Mouse (Mus musculus): Measurements from ENCODE around the gene Rita1.

Rita1 gene

DNA sequence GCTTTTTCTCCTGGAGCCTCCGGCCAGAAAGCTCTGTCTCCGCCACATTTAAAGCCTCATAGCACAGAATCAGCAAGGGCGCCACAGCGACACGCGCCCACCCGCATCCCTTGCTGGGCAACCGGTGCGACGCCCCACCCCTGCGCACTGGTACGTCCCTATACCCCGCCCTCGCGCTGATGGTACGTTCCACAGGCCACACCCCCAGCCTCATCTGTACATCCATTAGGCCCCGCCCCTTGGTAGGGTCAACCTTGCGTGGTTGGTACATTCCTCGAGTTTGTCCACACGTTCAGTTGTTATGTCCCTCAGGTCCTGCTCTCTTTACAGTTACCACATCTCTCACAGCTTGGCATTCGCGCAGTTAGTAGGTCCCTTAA lies at the start of gene Rita1, which contains the start of gene Ddx54:
Gene Rita1 (minus strand): TSS at position 148 of the 380 bp plus-strand sequence.
Gene Ddx54 (plus strand): TSS at position 298 of the 380 bp plus-strand sequence.
- no peak for DNase-seq (ENCODE audit: low read depth, low spot score)

DNA sequence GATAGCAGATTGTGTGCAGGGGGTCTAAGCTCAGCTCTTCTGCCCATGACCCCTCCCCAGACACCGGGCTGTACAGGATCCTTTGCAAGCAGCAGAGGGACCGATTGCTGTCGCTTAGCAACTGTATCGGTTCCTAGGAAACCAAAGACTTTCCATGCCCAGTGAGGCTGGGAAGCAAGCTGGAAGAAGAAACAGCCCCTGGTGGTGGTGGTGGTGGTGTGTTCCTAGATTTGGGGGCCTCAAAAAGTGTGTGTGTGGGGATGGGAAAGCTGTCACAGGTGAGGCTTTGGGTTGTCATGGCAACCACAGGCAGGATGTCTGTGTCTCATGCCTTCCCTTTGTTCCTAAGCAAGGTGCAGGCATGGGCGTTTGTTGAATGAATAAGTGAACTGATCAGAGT lies 48.4 kb upstream of the Rita1 start:
- no peak for DNase-seq (ENCODE audit: low read depth, low spot score)

DNA sequence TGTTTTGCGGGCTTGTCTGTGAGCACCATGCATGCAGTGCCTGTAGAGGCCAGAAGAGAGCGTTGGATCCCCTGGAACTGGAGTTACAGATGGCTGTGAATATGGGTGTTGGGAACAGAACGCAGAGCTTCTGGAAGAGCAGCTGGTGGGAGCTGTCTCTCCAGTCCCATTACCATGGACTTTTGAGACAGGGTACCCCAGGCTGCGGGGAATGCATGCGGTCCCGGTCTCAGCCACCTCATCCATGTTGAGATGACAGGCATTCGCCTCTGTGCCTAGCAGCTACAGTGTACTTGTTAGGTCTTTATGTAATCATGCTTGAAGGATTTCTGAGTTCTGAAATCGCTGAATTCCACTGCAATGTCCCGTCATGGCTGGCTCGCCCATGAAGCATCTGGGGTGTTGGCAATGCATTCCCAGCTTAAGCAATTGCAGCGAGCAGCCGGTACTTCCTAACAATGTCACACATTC lies 43.9 kb upstream of the Rita1 start:
- DNase-seq (ENCODE audit: low read depth, low spot score), result no peak

DNA sequence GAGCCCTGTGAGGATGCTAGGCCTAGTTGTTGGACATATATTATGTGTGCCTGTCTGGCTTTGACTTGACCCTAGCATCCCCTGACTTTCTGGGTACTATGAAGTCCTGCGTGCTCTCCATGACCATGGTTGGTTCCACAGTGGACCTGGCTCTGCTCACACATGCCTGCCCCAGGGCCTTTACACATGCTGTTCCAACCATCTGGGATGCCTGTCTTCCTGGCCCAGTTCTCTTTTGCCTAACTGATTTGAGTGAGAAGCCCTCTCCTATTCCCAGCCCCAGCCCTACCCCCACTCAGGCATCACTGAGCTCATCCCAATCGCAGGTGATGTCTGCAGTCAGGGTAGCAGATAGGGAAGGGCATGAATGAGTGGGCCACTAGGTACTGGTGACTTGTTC lies 41.5 kb upstream of the Rita1 start:
- DNase-seq (ENCODE audit: low read depth, low spot score), result no peak

DNA sequence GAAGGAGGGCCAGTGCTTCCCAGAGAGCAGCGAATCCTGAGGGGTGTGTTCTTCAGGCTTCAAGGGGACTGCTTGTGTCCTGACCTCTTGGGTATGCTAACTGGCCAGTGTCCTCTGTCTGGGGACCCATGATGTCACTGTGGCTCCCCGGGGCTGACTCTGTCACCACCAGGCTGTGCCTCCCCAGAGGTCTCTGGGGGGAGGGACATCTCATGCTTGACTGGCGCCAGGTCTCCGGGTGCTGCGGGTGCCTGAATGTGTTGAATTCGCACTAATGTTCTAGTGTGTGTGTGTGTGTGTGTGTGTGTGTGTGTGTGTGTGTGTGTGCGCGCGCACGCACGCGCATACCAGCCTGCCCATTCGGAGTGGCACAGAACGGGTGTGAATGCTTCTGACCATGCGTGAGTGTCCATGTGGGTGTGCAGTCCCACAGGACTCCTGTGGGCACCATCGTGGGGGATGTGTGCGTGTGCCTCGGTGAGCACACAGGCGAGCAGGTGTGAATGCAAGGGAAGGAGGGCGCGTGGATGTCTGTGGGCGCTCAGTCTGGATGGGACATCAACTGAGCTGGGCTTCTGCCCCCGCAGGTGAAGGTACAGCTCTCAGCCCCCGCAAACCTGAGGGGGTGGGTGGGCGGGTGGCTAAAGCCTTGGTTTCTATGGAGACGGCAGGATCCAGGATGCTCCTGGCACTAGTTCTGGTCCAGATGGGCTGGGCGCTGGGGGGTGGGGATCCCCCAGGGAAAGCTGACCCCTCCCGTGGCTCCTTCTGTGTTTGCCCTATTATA lies 40.7 kb upstream of the Rita1 start:
- DNase-seq (ENCODE audit: low read depth, low spot score), result no peak

DNA sequence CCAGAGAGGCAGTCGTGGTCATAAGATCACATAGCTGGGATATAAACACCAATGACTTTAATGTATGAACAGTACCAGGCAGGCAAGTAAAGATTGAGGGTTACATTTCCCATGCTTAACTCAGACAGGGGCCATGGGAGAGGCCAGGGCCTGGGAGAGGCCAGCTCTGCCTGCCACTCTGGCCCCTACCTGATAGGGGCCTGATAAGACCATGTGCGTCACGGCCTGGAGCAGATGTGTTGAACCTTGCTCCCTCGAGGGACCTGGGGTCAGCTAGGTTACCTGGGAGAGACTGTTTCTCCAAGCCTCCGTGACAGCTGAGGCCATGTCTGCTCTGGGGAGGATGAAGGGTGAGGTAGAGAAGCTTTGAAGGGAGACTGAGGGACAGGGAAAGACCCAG lies 38.8 kb upstream of the Rita1 start:
- DNase-seq (ENCODE audit: low read depth, low spot score), result no peak

DNA sequence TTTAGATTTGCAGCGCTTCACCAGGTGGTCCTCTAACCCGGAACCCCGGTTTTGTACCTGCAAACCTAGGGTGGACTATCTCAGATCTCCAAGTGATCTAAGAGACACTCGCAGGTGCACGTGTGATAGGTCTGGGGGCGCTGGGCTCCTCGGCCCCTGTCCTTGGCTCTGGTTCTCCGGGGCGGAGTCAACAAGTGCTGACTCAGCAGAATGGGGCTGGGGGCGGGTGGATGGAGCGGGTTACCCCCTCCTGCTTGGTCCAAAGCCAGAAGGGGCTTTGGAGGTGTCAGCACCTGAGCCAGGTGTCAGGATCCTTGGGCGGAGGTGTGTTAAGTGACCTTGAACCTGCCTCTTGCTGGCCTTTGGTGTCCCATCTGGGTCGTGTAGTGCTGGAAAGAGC lies 37.5 kb upstream of the Rita1 start:
- no peak for DNase-seq (ENCODE audit: low read depth, low spot score)

DNA sequence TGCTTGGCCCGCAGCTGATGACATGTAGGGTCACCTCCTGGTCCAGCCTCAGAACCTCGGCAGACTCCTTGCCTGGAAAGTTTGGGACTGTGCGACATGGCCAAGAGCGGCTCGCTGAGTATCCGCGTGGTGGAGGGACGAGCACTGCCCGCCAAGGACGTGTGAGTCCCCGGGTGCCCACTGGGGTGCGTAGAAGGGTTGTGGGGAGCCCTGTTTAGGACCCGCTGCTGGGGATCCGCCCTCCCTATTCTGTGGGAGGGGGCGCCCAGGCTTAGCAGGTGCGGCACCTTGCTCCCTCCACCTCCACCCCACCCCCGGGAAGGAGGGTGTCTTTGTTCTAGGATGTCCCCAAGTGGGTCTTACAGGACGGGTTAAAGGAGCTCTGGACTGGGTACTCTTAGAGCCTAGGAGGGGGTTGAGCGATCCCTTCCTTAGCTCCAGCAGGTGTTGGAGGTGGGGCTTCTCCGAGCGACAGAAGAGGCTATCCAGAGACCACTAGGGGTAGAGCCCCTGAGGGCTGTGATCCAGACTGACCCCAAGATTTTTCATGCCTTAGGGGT lies 37.1 kb upstream of the Rita1 start:
- no peak for DNase-seq (ENCODE audit: low read depth, low spot score)

DNA sequence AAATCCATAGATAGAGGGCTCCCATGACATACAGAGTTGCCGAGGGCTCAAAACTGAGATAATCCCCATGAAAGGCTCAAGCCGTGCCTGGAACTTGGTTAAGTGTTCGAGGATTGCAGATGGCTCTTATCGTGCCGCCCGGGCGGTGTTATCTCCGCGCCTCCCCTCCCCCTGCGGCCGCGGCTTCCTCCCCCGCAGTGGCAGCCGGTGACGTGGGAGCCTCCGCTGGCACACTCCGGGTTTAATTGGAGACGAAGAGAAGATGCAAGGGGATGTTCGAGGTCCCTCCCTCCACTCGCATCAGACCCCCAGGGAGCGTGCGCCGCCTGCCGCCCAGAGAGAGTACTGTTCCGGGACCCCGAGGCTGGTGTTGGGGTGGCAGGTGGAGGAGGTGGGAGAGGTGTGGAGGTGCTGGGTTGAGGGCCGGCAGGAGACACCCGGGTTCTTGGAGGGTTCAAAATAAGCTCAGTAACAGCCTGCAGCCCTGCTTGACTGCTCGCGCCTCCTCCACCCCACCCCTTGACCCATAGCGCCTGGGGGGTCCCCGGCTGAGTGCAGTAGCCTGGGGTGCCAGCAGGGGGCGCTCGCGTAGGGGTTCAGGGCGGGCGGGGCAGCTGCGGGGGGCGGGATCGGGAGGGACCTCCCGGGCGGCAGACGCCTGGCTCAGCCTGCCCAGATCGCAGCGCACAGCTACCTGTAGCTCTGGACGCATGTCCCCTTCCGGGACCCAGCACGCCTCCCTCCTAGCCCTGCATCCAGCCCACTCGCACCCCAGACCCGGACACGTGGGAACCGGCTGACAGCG lies 36.4 kb upstream of the Rita1 start, which contains the start of gene Rasal1:
Gene Rasal1 (plus strand): TSS at position 244 of the 805 bp plus-strand sequence.
- DNase-seq (ENCODE audit: low read depth, low spot score), result peak; percentile 49

DNA sequence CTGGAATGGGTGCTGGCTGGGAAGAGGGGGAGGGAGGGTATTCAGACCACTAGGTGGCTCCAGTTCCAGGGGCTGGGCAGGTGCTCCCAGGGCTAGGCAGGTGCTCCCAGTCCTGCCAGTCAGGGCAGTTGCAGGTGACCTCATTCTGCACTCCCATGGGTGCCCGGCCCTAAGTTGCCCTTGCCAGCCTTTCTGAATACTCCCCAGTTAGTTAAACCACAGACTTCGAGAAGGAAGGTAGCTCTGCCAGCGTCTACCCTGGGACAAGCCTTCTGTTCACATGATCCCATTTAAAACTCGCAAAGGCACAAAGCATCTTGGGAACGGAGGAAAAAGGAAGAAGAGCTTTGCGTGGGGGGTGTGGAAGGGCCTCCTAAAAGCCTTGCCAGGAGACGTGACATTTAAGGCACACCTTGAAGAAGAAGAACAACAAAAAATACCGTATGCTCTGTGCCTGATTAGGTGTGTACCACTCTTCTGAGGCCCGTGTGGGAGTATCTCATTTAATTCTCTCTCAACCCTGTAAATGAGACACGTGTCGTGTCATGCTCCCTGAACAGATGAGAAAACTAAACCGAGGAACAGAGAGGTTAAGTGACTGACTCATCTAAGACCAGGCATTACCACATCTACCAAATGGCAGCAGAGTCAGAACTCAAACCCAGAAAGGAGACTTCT lies 35.6 kb upstream of the Rita1 start:
- DNase-seq (ENCODE audit: low read depth, low spot score), result no peak

DNA sequence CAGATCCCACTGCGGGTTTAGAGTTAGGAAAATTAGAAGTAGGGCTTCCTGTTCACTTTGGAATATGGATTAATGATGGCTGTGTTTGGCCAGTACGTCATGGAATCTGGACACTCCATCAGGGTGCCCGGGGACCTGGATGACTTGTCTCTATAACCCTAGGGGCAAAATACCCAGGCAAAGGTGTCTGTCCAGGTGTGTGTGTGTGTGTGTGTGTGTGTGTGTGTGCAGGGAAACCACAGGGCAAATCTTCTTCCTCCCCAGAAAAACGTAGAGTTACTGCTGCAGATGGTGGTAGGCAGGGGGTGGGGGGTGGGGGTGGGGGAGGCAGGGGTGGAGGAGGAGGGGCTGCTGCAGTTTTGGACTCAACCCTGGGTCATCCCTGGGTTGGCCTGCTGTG lies 35.0 kb upstream of the Rita1 start:
- DNase-seq (ENCODE audit: low read depth, low spot score), result no peak

DNA sequence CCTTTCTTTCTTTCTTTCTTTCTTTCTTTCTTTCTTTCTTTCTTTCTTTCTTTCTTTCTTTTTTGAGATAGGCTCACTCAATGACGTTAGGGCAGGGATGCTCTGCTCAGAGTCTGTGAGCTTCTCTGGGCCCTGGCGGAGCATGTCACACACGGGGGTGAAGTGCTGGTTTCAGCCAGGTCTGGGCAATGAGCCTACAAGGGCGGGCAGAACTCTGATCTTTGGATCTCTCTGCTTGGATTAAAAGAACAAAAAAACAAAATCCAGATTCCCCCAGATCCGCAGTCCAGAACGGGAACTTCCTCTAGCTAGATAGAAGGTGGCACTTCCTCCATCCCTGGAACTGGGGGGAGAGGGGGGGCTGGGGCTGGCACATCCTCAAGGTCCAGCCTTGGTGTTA lies 33.5 kb upstream of the Rita1 start:
- no peak for DNase-seq (ENCODE audit: low read depth, low spot score)

DNA sequence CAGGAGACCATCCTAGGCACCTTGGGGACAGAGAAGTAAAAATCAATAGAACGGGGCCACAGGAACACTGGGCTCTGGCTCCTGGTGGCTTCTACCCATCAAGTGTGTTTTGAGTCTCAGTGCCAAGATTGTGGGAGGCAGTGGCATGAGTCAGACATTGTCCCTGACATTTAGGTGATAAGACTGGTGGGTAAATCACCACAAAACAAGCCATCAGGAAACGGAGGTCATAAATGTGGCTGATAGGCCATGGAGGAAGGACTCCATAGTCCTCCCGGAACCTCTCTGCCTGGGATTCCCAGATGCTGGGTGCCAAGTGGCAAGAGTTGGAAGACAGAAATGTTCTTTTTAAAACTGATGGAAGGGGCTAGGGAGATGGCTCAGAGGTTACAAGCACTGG lies 31.8 kb upstream of the Rita1 start:
- no peak for DNase-seq (ENCODE audit: low read depth, low spot score)

DNA sequence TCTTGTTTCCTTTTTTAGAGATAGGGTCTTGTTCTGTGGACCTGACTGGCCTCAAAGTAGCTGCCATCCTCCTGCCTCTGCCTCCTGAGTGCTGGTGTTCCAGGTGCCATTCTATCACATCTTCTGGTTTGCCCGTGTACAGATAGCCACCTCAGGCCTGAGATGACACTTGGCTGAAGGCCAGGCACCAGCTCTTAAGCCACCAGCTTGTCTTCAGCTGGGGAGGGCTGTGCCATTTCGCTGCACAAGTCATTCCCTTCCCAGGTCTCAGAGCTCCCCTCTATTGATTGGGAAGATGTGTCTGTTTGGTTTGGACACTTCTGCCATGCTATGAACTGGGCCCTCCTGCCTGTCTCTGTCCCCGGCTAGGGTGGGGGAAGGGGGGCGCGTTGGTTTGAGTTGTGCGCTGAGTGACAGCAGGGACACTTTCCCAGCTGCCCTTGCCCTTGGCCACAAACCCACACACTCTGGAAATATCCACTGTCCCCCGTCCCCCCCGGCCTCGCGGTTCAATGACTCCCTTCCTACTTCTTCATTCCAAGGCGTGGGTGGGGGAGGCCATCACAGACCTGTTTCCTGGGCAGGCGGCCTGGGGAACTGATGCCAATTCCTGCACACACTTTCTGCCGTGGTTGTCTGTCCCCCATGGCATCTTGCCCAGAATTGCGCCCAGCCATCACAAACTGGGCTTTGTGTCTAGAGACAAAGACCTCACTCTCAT lies 31.1 kb upstream of the Rita1 start:
- no peak for DNase-seq (ENCODE audit: low read depth, low spot score)

DNA sequence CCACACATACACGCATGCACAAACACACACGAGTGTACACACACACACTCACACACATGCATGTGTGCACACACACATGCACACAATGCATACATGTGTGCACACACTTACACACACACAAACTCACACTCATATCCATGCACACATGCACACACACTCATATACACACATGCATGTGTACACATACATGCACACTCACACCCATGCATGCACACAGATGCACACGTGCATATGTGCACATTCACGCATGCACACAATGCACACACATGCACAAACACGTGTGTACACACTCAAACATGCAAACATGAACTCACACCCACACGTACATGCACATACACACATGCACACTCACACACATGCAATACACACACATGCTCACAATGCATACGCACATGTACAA lies 27.7 kb upstream of the Rita1 start:
- DNase-seq (ENCODE audit: low read depth, low spot score), result no peak

DNA sequence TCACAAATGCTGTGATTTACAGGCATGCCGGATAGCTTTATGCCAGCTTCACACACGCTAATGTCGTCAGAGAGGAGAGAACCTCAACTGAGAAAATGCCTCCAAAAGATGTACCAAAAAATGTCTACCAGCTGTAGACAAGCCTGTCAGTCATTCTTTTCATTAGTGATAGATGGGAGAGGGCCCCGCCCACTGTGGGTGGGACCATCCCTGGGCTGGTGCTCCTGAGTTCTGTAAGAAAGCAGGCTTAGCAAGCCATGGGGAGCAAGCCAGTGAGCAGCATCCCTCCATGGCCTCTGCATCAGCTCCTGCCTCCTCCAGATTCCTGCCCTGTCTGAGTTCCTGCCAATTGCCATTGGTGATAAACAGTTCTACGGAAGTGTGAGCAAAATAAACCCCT lies 23.2 kb upstream of the Rita1 start:
- DNase-seq (ENCODE audit: low read depth, low spot score), result no peak

DNA sequence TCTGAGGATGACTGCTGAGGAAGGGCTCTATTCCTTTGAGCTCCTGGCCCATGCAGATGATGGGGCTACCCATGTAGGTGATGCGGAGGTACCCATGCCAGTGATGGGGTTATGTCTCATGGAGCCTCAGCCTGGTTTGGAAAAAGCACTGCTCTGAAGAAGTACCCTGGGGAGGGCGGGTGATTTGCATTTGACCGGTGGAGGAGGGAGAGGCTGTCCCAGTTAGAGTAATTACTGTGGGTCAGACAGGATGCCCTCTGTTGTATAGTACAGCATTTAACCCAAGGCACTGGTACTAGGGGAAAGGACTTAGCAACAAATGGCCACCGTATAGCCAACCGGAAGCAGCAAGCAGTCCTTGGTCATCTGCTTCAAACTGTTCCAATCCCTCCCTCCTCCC lies 22.5 kb upstream of the Rita1 start:
- no peak for DNase-seq (ENCODE audit: low read depth, low spot score)

DNA sequence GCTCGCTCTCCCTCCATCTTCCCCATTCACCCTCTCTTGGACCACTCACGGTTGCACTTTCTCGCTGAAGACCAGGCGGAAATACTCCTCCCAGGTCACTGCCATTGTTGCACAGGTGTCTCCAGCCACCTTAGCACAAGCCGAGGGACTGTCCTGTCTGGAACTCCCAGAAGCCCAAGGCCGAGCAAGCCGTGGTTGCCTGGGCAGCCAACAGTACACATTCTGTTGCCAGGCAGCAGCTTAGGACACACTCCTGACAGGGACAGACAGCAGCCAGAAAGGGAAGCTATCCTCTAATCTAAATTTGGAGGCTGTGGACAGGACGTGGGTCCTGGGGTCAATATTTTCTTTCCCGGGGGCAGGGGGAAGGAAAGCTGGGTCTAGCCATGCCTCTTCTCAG lies 21.7 kb upstream of the Rita1 start, which contains the start of gene Cfap73:
Gene Cfap73 (minus strand): TSS at position 105 of the 400 bp plus-strand sequence.
- no peak for DNase-seq (ENCODE audit: low read depth, low spot score)

DNA sequence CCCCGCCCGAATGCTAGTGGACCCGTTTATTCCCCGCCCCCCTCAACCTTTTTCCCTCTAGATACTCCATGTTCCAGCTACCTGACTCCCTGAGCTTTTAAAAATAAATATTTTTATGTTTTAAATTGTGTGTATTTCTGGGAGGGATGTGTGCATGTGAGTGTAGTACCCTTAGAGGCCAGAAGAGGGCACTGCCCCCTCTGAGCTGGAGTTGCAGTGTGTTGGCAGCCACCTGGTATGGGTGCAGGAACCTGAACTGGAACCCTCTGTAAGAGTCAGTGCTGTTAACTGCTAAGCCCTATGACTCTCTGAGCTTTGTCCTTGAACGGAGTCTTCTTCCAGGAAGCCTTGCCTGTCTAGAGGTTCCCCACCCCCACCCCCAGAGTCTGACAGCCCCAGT lies 19.5 kb upstream of the Rita1 start:
- DNase-seq (ENCODE audit: low read depth, low spot score), result no peak

DNA sequence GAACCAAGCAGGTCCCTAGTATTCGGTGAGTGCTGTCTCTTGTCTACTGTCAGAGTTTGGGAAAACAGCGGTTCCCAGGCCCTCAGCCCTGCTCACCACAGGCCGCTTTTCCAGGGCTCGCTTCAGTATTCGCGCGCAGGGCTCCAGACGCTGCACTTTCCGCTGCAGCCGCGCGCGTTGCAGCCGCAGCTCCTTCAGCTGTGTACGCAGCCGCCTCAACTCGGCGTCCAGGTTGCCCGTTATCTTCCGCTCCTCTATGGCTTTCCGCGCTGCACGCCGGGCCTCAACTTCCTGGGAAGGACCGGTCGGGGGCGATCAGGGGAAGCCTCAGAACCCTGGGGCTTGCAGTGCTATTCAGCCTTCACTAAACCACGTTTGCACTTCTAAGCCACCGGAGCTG lies 18.7 kb upstream of the Rita1 start:
- no peak for DNase-seq (ENCODE audit: low read depth, low spot score)

DNA sequence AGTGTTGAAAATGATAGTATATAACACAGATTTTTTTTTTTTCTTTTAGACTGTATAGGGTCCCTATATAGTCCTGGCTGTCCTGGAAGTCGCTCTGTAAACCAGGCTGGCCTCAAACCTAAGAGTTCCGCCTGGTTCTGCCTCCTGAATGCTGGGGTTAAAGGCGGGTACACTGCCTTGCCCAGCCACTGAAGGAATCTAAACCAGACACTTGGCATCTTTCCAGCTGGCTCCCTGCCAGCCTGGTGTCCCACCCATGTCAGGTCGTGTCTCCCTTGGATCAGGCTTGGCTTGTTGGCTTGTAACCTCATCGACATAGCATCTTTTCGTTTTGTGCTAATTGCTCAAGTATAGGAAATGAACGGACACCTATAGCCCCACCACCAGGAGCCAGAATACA lies 16.2 kb upstream of the Rita1 start:
- DNase-seq (ENCODE audit: low read depth, low spot score), result no peak
